In the genomic region with DNA sequence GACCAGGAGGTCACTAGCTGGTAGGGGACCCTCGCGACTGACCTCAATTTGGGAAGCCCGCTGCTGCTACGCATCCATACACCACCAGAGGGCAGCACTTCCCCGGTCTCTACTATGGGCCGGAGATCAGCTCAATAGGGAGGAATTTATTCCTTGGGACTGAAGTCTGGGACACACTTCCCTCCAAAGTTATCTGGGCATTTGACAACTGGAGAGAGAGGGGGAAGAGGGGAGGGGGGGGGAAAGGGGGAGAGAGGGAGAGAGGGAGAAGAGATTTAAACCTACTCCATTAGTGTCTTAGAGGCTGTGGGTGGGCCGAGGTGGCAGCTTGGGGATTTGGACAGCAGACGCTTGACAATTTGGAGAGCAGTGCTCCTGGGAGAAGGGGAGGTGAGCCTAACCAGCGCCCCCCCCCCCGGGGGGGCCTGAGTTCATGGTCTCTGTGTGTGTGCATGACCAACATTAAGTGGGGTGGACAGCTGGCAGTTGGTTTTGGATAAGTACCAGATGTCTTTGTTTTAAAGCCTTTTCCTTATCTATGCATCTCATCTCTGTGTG, we compare ENCODE assay signal across 9 mouse cellular contexts. TPM values are rescaled to one million over a fixed set of nuclear protein-coding genes. Genes with fewer than 3 reads are reported as not detected.
DNase-seq lines count a peak whose midpoint lies in the region; ATAC-seq and TF ChIP-seq lines count a peak whose summit lies in the region.
"Had no signal": no experiment of that assay in that cellular context is flagged by ENCODE, and none has a peak within 500 bp of the region (broad histone marks: within the 10 kb centered on the region; RNA-seq: fewer than 3 reads in every experiment).

No protein-coding gene starts in this region.

- H3K27me3 ChIP-seq in forebrain, embryonic 15.5 days: peaks cover 9% of the 10 kb centered on the region; the same call in 1 of the 2 replicates
- H3K27me3 ChIP-seq in hindbrain, postnatal 0 days (ENCODE audit: insufficient read depth, low read length): peaks cover 6% of the 10 kb centered on the region; the same call in 1 of the 2 replicates
- no peaks in the 10 kb centered on the region; the same call in 1 of the 2 replicates for H3K27me3 ChIP-seq in midbrain, embryonic 13.5 days
- H3K27me3 ChIP-seq in stomach, embryonic 16.5 days (ENCODE audit: control insufficient read depth, insufficient read depth, low read length): no peaks in the 10 kb centered on the region

- H3K36me3 ChIP-seq in forebrain, embryonic 15.5 days: no peaks in the 10 kb centered on the region
- no peaks in the 10 kb centered on the region for H3K36me3 ChIP-seq in hindbrain, postnatal 0 days (ENCODE audit: insufficient read depth, low read length)
- H3K36me3 ChIP-seq in midbrain, embryonic 13.5 days: no peaks in the 10 kb centered on the region
- H3K36me3 ChIP-seq in stomach, embryonic 16.5 days (ENCODE audit: control insufficient read depth, insufficient read depth, low read length): no peaks in the 10 kb centered on the region
- H3K36me3 ChIP-seq: limb, embryonic 13.5 days had no signal

- no peak overlapping the region for H3K4me3 ChIP-seq in forebrain, embryonic 15.5 days
- no peak overlapping the region for H3K4me3 ChIP-seq in hindbrain, postnatal 0 days (ENCODE audit: low read length)
- no peak overlapping the region for H3K4me3 ChIP-seq in midbrain, embryonic 13.5 days (replicated peaks)
- no peak overlapping the region for H3K4me3 ChIP-seq in stomach, embryonic 16.5 days (replicated peaks; ENCODE audit: low read length)
- H3K4me3 ChIP-seq: limb, embryonic 13.5 days had no signal

- peak; percentile 92 for TF ChIP-seq CTCF in hindbrain, postnatal 0 days (IDR thresholded peaks at IDR 0.05; ENCODE audit: low read depth)

- H3K27ac ChIP-seq in forebrain, embryonic 15.5 days (replicated peaks): no peak overlapping the region
- H3K27ac ChIP-seq in hindbrain, postnatal 0 days: no peak overlapping the region
- no peak overlapping the region for H3K27ac ChIP-seq in midbrain, embryonic 13.5 days
- H3K27ac ChIP-seq in stomach, embryonic 16.5 days (ENCODE audit: low read length): no peak overlapping the region
- H3K27ac ChIP-seq: limb, embryonic 13.5 days had no signal

- WGBS in forebrain, embryonic 15.5 days: 5% methylated on average over 10 of the region's 10 CpGs
- WGBS in hindbrain, postnatal 0 days: 5% methylated on average over 10 of the region's 10 CpGs
- 1% methylated on average over 10 of the region's 10 CpGs for WGBS in midbrain, embryonic 13.5 days
- WGBS in stomach, embryonic 16.5 days: 5% methylated on average over 10 of the region's 10 CpGs

- intact Hi-C loops in left cerebral cortex, postnatal 10 days (cut with DNase I): loop anchor here (2.0 to 5.0 kb wide), 2 partner anchors 106 to 229 kb away; no protein-coding TSS in a partner anchor

- H3K4me2 ChIP-seq in forebrain, embryonic 15.5 days (replicated peaks): no peak overlapping the region
- no peak overlapping the region for H3K4me2 ChIP-seq in hindbrain, postnatal 0 days (ENCODE audit: low read depth, low read length)
- no peak overlapping the region for H3K4me2 ChIP-seq in midbrain, embryonic 13.5 days (replicated peaks)
- H3K4me2 ChIP-seq in stomach, embryonic 16.5 days (ENCODE audit: low read depth, low read length): no peak overlapping the region
- H3K4me2 ChIP-seq: limb, embryonic 13.5 days had no signal

- no peaks in the 10 kb centered on the region for H3K9me3 ChIP-seq in forebrain, embryonic 15.5 days
- no peaks in the 10 kb centered on the region for H3K9me3 ChIP-seq in hindbrain, postnatal 0 days (ENCODE audit: low read length)
- no peaks in the 10 kb centered on the region for H3K9me3 ChIP-seq in midbrain, embryonic 13.5 days
- no peaks in the 10 kb centered on the region for H3K9me3 ChIP-seq in stomach, embryonic 16.5 days (replicated peaks; ENCODE audit: control insufficient read depth, low read length)
- H3K9me3 ChIP-seq: limb, embryonic 13.5 days had no signal

- DNase-seq in CD4-positive, CD25-positive, alpha-beta regulatory T cell, adult 2 months (ENCODE audit: low read depth, low spot score): peak; percentile 71
- DNase-seq in c-Kit-negative CD71-positive TER-119-positive erythroid progenitor cells, embryonic 14.5 days (ENCODE audit: low read depth, low spot score): peak; percentile 6
- DNase-seq in hindbrain, postnatal 0 days (ENCODE audit: low spot score): peak; percentile 81
- DNase-seq in left cerebral cortex, postnatal 10 days (ENCODE audit: extremely low spot score in 1 of 2, low spot score in 2 of 2): peak; percentile 41 to 62

- ATAC-seq in CD4-positive, CD25-positive, alpha-beta regulatory T cell, adult 4 months: no peak
- ATAC-seq in forebrain, embryonic 15.5 days (replicated peaks): 0 out of 2 replicates have a peak, but pooled peaks have one; percentile 27
- ATAC-seq in hindbrain, postnatal 0 days: peak; percentile 40
- ATAC-seq in midbrain, embryonic 13.5 days: peak; percentile 46
- peak; percentile 32; the same call in 1 of the 2 replicates for ATAC-seq in stomach, embryonic 16.5 days (ENCODE audit: insufficient read depth, low FRiP score)

- H3K4me1 ChIP-seq in forebrain, embryonic 15.5 days: peaks cover 11% of the 10 kb centered on the region
- H3K4me1 ChIP-seq in hindbrain, postnatal 0 days (ENCODE audit: insufficient read depth, low read length): peaks cover 9% of the 10 kb centered on the region; the same call in 1 of the 2 replicates
- H3K4me1 ChIP-seq in midbrain, embryonic 13.5 days (replicated peaks): peaks cover 28% of the 10 kb centered on the region
- peaks cover 3% of the 10 kb centered on the region; the same call in 1 of the 2 replicates for H3K4me1 ChIP-seq in stomach, embryonic 16.5 days (ENCODE audit: control insufficient read depth, insufficient read depth, low read length)

- no peak overlapping the region for H3K9ac ChIP-seq in forebrain, embryonic 15.5 days (replicated peaks)
- no peak overlapping the region for H3K9ac ChIP-seq in hindbrain, postnatal 0 days (replicated peaks; ENCODE audit: low read length)
- no peak overlapping the region for H3K9ac ChIP-seq in midbrain, embryonic 13.5 days (replicated peaks)
- H3K9ac ChIP-seq in stomach, embryonic 16.5 days (ENCODE audit: low read length): no peak overlapping the region
- H3K9ac ChIP-seq: limb, embryonic 13.5 days had no signal

RNA-seq across cellular contexts. Expression of gene Gtsf1l, which starts 14.1 kb away (rescaled TPM):
- polyA plus RNA-seq in CD4-positive, CD25-positive, alpha-beta regulatory T cell, adult 4 months (2017; shearing (Covaris generic)): not detected
- polyA plus RNA-seq in forebrain, embryonic 15.5 days (2015; fragmentation: Nextera tagmentation; extraction: Ambion mirVana): not detected in 2 replicates
- not detected in 2 replicates for total RNA-seq in hindbrain, postnatal 0 days (2014; rRNA removed)
- not detected in 2 replicates for polyA plus RNA-seq in hindbrain, postnatal 0 days (2015; fragmentation: Nextera tagmentation; extraction: Ambion mirVana)
- total RNA-seq in left cerebral cortex, postnatal 10 days (2021): not detected
- not detected in 2 replicates for polyA plus RNA-seq in midbrain, embryonic 13.5 days (2015; fragmentation: Nextera tagmentation; extraction: Ambion mirVana)
- polyA plus RNA-seq in stomach, embryonic 16.5 days (2015; fragmentation: Nextera tagmentation; extraction: Ambion mirVana): not detected in 2 replicates
- polyA plus RNA-seq: limb, embryonic 13.5 days had no signal

RNA-seq across cellular contexts. Expression of gene Mybl2, which starts 47.2 kb away (rescaled TPM):
- 1 to 10 TPM; 3.4 to 4.4 TPM for polyA plus RNA-seq in CD4-positive, CD25-positive, alpha-beta regulatory T cell, adult 4 months (2017; shearing (Covaris generic))
- polyA plus RNA-seq in forebrain, embryonic 15.5 days (2015; fragmentation: Nextera tagmentation; extraction: Ambion mirVana): 11.8 and 14.3 TPM in 2 replicates
- total RNA-seq in hindbrain, postnatal 0 days (2014; rRNA removed): 3.9 and 5.2 TPM in 2 replicates
- polyA plus RNA-seq in hindbrain, postnatal 0 days (2015; fragmentation: Nextera tagmentation; extraction: Ambion mirVana): 3.7 and 4.5 TPM in 2 replicates
- 1 to 10 TPM in 1 of 2 experiments, under 1 TPM in 1; 0.79 to 1.5 TPM for total RNA-seq in left cerebral cortex, postnatal 10 days (2021)
- polyA plus RNA-seq in midbrain, embryonic 13.5 days (2015; fragmentation: Nextera tagmentation; extraction: Ambion mirVana): 10.8 and 12.4 TPM in 2 replicates
- polyA plus RNA-seq in stomach, embryonic 16.5 days (2015; fragmentation: Nextera tagmentation; extraction: Ambion mirVana): 19.0 and 19.6 TPM in 2 replicates

Comparison
In these comparisons a context has a peak if more than half of its experiments do, and no peak if none do; other contexts are left out.
1. DNase-seq: peak in every context shown above with its lines; median percentile 81 in hindbrain, postnatal 0 days; 71 in CD4-positive, CD25-positive, alpha-beta regulatory T cell, adult 2 months; 52 in left cerebral cortex, postnatal 10 days; 6 in c-Kit-negative CD71-positive TER-119-positive erythroid progenitor cells, embryonic 14.5 days.